Mouse (Mus musculus) heart, adult 2 months (tissue): ENCODE measurements at regions not wholly inside any gene's neighbourhood (a gene's known extent, or its start where the extent isn't known, plus 50 kb on each side); places are given as distances from the start of the nearest gene placed in this dataset.

ENCODE experiments used
- CTCF ChIP-seq: fragments of 200-600 bp; IDR thresholded peaks from 2 replicates; pipeline ENCODE4 v1.8.1; 2022; ENCODE audit warnings: antibody characterized with exemption, mild to moderate bottlenecking, moderate library complexity
- EP300 ChIP-seq: fragments of 200-500 bp; IDR thresholded peaks from 2 replicates; pipeline ENCODE4 v1.6.1; 2011; ENCODE audit warnings: low read depth, low read length, control low read depth; ENCODE audit not compliant: insufficient read depth
- POLR2A ChIP-seq: fragments of 200-500 bp; IDR thresholded peaks from 2 replicates; pipeline ENCODE4 v1.6.1; 2011; ENCODE audit warnings: mild to moderate bottlenecking, low read depth, low read length, control low read depth; ENCODE audit not compliant: insufficient read depth

GRCm38 (mm10) chr4:124236476-124236875, 318.7 kb upstream of the 4930535I16Rik start:
- TF ChIP-seq POLR2A (0 out of 2 replicates have a peak, but pooled peaks have one; percentile 22), EP300 (peak; percentile 58; the same call in 1 of the 2 replicates), CTCF (no peak)
